Mouse (Mus musculus) olfactory bulb, adult 2 months (tissue): Measurements from ENCODE around the gene Rab11fip3.

Experiments used
- CTCF ChIP-seq: fragments of 200-500 bp; IDR thresholded peaks from 2 replicates; pipeline ENCODE4 v1.5.1; 2012; ENCODE audit warnings: low read depth, mild to moderate bottlenecking, low read length, moderate library complexity; ENCODE audit not compliant: insufficient read depth
- POLR2A ChIP-seq: fragments of 200-500 bp; IDR thresholded peaks from 2 replicates; pipeline ENCODE4 v1.6.1; 2012; ENCODE audit warnings: mild to moderate bottlenecking, low read depth, low read length, moderate library complexity; ENCODE audit not compliant: insufficient read depth

- TF ChIP-seq CTCF: no peak
- TF ChIP-seq POLR2A: no peak
Measured at GRCm38 (mm10) chr17:26023181-26023580, 46.2 kb downstream of the Rab11fip3 start.
